Mouse (Mus musculus) hindbrain, embryonic 15.5 days (tissue): ENCODE data around the gene Igsf8. TPM values are rescaled to one million over a fixed set of nuclear protein-coding genes. Genes with fewer than 3 reads are reported as not detected.

Experiments
- ATAC-seq: fragments of 200-750 bp; cut with Nextera tagmentation; 2 replicates; pipeline ENCODE4 v1.8.0; 2017; ENCODE audit warnings: low read depth, moderate number of reproducible peaks, moderate TSS enrichment; ENCODE audit not compliant: low FRiP score
- H3K27ac ChIP-seq: fragments of 300-500 bp; sonication (generic); replicated peaks from 2 replicates; pipeline ENCODE4 v1.5.1; 2015; ENCODE audit warnings: mild to moderate bottlenecking, inconsistent platforms
- H3K27me3 ChIP-seq: fragments of 300-500 bp; sonication (generic); 2 replicates; pipeline ENCODE4 v1.6.1; 2015; ENCODE audit warnings: control low read depth, inconsistent platforms
- H3K36me3 ChIP-seq: fragments of 300-500 bp; sonication (generic); 2 replicates; pipeline ENCODE4 v1.6.1; 2015; ENCODE audit warnings: control low read depth, inconsistent platforms
- H3K4me1 ChIP-seq: fragments of 300-500 bp; sonication (generic); replicated peaks from 2 replicates; pipeline ENCODE4 v1.6.1; 2015; ENCODE audit warnings: control low read depth, inconsistent platforms
- H3K4me2 ChIP-seq: fragments of 300-500 bp; sonication (generic); 2 replicates; pipeline ENCODE4 v1.6.1; 2015; ENCODE audit warnings: moderate library complexity, mild to moderate bottlenecking, inconsistent platforms
- H3K4me3 ChIP-seq: fragments of 300-500 bp; sonication (generic); 2 replicates; pipeline ENCODE4 v1.5.1; 2015; ENCODE audit warnings: mild to moderate bottlenecking, inconsistent platforms
- H3K9ac ChIP-seq: fragments of 300-500 bp; sonication (generic); 2 replicates; pipeline ENCODE4 v1.6.1; 2015; ENCODE audit warnings: inconsistent platforms
- H3K9me3 ChIP-seq: fragments of 300-500 bp; sonication (generic); 2 replicates; pipeline ENCODE4 v1.6.1; 2016; ENCODE audit warnings: control low read depth, inconsistent platforms
- WGBS: fragments of 180-500 bp; shearing (Covaris S2); methylation state at CpG from one replicate; pipeline ENCODE4 v1.1.7; 2015; 5-methylcytosine and 5-hydroxymethylcytosine counted together
- polyA plus RNA-seq: library from polyadenylated mRNA; unstranded; fragments of >200 nt; fragmentation: Nextera tagmentation; extraction: Ambion mirVana; gene quantifications from 2 replicates; pipeline ENCODE4 v1.2.1, GENCODE M21; 2015

Gene Igsf8
- polyA plus RNA-seq, 1 experiment from 2014 or later: 79.0 TPM

- H3K9me3 ChIP-seq: no peaks in the 10 kb centered on the region
- H3K4me2 ChIP-seq: no peak overlapping the region
- H3K36me3 ChIP-seq: no peaks in the 10 kb centered on the region
- H3K4me3 ChIP-seq: no peak overlapping the region
- no peak for ATAC-seq
- H3K4me1 ChIP-seq: peaks cover 28% of the 10 kb centered on the region
- H3K9ac ChIP-seq: no peak overlapping the region
- H3K27ac ChIP-seq: peak overlapping the region; percentile 66
- WGBS: 51% methylated on average over 10 of the region's 10 CpGs
- no peaks in the 10 kb centered on the region for H3K27me3 ChIP-seq
Measured at GRCm38 (mm10) chr1:172307936-172308335, 46.5 kb downstream of the Igsf8 start.

GRCm38 (mm10) chr1:172308409-172308808 lies 47.0 kb downstream of the Igsf8 start:
- Histone ChIP-seq H3K4me2 (no peak overlapping the region), H3K27ac (peak overlapping the region; percentile 66), H3K4me3 (no peak overlapping the region), H3K36me3 (no peaks in the 10 kb centered on the region), H3K9ac (no peak overlapping the region), H3K27me3 (no peaks in the 10 kb centered on the region), H3K9me3 (no peaks in the 10 kb centered on the region), H3K4me1 (peaks cover 31% of the 10 kb centered on the region)
- 80% methylated on average over 1 of the region's 1 CpGs for WGBS
- ATAC-seq: no peak

GRCm38 (mm10) chr1:172309699-172310398 lies 48.4 kb downstream of the Igsf8 start:
- H3K9me3 ChIP-seq: no peaks in the 10 kb centered on the region
- peaks cover 38% of the 10 kb centered on the region for H3K4me1 ChIP-seq
- H3K27ac ChIP-seq: peak overlapping the region; percentile 80
- peak overlapping the region; percentile 38 for H3K9ac ChIP-seq
- no peaks in the 10 kb centered on the region for H3K27me3 ChIP-seq
- no peaks in the 10 kb centered on the region for H3K36me3 ChIP-seq
- H3K4me3 ChIP-seq: peak overlapping the region; percentile 31
- WGBS: under 1% methylated on average over 14 of the region's 14 CpGs
- peak; percentile 78 for ATAC-seq
- H3K4me2 ChIP-seq: peak overlapping the region; percentile 69

GRCm38 (mm10) chr1:172311248-172311906 lies 49.9 kb downstream of the Igsf8 start:
- Histone ChIP-seq H3K27ac (peak overlapping the region; percentile 72), H3K4me1 (peaks cover 43% of the 10 kb centered on the region), H3K36me3 (no peaks in the 10 kb centered on the region), H3K27me3 (no peaks in the 10 kb centered on the region), H3K4me3 (peak overlapping the region; percentile 52), H3K9me3 (no peaks in the 10 kb centered on the region), H3K4me2 (peak overlapping the region; percentile 64), H3K9ac (peak overlapping the region; percentile 46)
- ATAC-seq: 0 out of 2 replicates have a peak, but pooled peaks have one; percentile 4
- WGBS: 10% methylated on average over 23 of the region's 23 CpGs

- peak overlapping the region; percentile 46 for H3K9ac ChIP-seq
- peak; percentile 71 for ATAC-seq
- H3K4me1 ChIP-seq: peaks cover 43% of the 10 kb centered on the region
- peak overlapping the region; percentile 64 for H3K4me2 ChIP-seq
- H3K27ac ChIP-seq: peak overlapping the region; percentile 72
- H3K27me3 ChIP-seq: no peaks in the 10 kb centered on the region
- peak overlapping the region; percentile 52 for H3K4me3 ChIP-seq
- no peaks in the 10 kb centered on the region for H3K36me3 ChIP-seq
- under 1% methylated on average over 42 of the region's 55 CpGs for WGBS
- H3K9me3 ChIP-seq: no peaks in the 10 kb centered on the region
Measured at GRCm38 (mm10) chr1:172311921-172312767, 50.7 kb downstream of the Igsf8 start.

- H3K9me3 ChIP-seq: no peaks in the 10 kb centered on the region
- H3K4me3 ChIP-seq: peak overlapping the region; percentile 52
- no peaks in the 10 kb centered on the region for H3K27me3 ChIP-seq
- 0 out of 2 replicates have a peak overlapping the region, but pooled peaks have one; percentile 21 for H3K27ac ChIP-seq
- H3K36me3 ChIP-seq: no peaks in the 10 kb centered on the region
- peaks cover 44% of the 10 kb centered on the region for H3K4me1 ChIP-seq
- peak overlapping the region; percentile 46 for H3K9ac ChIP-seq
- H3K4me2 ChIP-seq: peak overlapping the region; percentile 64
- WGBS: 5% methylated on average over 16 of the region's 16 CpGs
- peak; percentile 4 for ATAC-seq
Measured at GRCm38 (mm10) chr1:172312768-172313561, 51.5 kb downstream of the Igsf8 start.

GRCm38 (mm10) chr1:172313613-172314411 lies 52.4 kb downstream of the Igsf8 start:
- Histone ChIP-seq H3K4me3 (peak overlapping the region; percentile 52; the same call in 1 of the 2 replicates), H3K9me3 (no peaks in the 10 kb centered on the region), H3K9ac (no peak overlapping the region), H3K36me3 (no peaks in the 10 kb centered on the region), H3K27ac (no peak overlapping the region), H3K4me1 (peaks cover 49% of the 10 kb centered on the region), H3K4me2 (peak overlapping the region; percentile 64), H3K27me3 (no peaks in the 10 kb centered on the region)
- WGBS: 57% methylated on average over 10 of the region's 10 CpGs
- no peak for ATAC-seq

GRCm38 (mm10) chr1:172314911-172315310 lies 53.5 kb downstream of the Igsf8 start:
- ATAC-seq: no peak
- Histone ChIP-seq H3K36me3 (no peaks in the 10 kb centered on the region), H3K4me3 (no peak overlapping the region), H3K4me1 (peaks cover 46% of the 10 kb centered on the region), H3K9ac (peak overlapping the region; percentile 13; the same call in 1 of the 2 replicates), H3K9me3 (no peaks in the 10 kb centered on the region), H3K27me3 (no peaks in the 10 kb centered on the region), H3K27ac (peak overlapping the region; percentile 53; the same call in 1 of the 2 replicates), H3K4me2 (peak overlapping the region; percentile 14; the same call in 1 of the 2 replicates)
- 35% methylated on average over 3 of the region's 3 CpGs for WGBS

- ATAC-seq: no peak
Measured at GRCm38 (mm10) chr1:172317431-172317830, 56.0 kb downstream of the Igsf8 start.

GRCm38 (mm10) chr1:172317946-172318345 lies 56.5 kb downstream of the Igsf8 start:
- Histone ChIP-seq H3K36me3 (no peaks in the 10 kb centered on the region), H3K27me3 (no peaks in the 10 kb centered on the region), H3K4me2 (no peak overlapping the region), H3K4me3 (no peak overlapping the region), H3K9me3 (no peaks in the 10 kb centered on the region), H3K27ac (no peak overlapping the region), H3K9ac (no peak overlapping the region), H3K4me1 (peaks cover 35% of the 10 kb centered on the region)
- no peak for ATAC-seq
- WGBS: 39% methylated on average over 15 of the region's 15 CpGs

More at GRCm38 (mm10) chr1:172317431-172317830, 56.0 kb downstream of the Igsf8 start:
- no peaks in the 10 kb centered on the region for H3K36me3 ChIP-seq
- H3K27ac ChIP-seq: no peak overlapping the region
- WGBS: 59% methylated on average over 18 of the region's 18 CpGs
- peaks cover 38% of the 10 kb centered on the region for H3K4me1 ChIP-seq
- H3K4me2 ChIP-seq: no peak overlapping the region
- no peak overlapping the region for H3K9ac ChIP-seq
- H3K9me3 ChIP-seq: no peaks in the 10 kb centered on the region
- no peaks in the 10 kb centered on the region for H3K27me3 ChIP-seq
- H3K4me3 ChIP-seq: no peak overlapping the region
